Mouse (Mus musculus) thymus, postnatal 10 days (tissue): ENCODE measurements around the gene Draxin.

Experiments
- DNase-seq, 2 experiments: peaks; one replicate each; pipeline ENCODE4 v3.0.0; 2021; ENCODE audit warnings: low spot score in 2 of 2

The Draxin gene

DNA sequence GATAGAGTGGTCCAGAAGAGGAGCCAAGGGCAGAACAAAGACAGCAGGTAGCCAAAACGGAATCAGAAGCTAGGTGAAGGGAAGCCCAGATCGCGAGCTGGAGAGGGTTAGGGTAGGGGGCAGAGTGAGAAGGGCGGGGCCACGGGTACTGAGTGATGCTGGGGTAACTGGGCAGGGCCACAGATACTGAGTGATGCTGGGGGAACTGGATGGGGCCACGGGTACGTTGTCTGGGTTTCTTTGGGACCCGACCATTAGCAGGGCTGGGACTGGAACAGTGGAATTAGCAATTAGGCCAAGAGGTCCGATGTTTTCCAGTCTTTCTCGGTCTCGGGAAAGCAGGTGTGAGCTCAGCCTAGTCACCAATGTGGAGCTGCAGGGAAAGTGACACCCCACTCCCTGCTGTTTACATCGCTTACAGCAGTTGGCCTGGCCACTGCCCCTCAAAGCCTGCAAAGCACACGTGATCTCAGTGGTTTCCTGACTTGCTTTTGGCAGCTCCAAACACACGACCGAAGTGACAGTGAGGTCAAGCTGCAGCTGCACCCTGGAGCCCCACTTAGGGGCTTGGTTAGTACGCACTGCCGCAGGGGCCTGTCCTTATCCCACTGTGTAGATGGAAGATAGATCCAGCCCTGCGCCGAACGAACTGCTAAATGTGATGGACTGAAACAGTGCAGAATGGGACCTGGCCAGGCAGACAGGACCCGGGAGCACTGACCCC, 47.2 kb downstream of the Draxin start:
- DNase-seq, result peak; percentile 54 to 64

DNA sequence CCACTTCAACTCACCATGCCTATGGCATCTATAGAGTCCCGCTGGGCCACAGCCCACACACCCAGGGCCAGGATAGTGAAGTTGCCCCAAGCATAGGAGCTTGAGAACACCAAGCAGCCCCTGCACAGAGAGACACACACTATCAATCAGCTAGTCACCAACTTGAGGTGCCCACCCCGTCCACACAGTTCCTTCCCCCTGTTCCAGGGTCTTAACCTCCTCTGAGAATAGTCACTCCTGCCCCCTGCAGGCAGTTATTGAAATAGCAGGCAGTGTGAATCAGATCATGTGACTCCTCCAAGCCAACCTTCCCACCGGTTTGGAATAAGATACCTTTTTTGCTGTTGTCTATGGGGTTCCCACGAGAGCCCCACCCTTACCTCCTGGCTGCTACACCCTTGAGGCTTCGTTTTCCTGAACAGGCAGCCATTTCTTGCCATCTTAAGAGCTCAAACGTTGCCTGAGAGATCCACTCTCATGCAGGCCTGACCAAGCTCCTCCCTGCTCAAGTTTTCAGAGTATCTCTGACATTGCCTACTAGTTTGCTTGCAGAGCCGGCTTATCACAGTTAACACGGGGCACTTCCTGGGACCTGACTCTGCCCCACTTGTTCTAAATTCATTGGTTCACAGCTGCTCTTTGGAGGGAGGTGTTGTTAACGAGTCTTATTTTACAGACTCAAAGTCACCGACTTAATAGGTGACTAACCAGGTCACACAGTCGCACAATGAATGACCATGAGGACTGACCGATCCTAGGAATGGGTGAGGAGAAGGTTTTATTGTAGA, 48.0 kb downstream of the Draxin start:
- peak; percentile 68 to 77 for DNase-seq

DNA sequence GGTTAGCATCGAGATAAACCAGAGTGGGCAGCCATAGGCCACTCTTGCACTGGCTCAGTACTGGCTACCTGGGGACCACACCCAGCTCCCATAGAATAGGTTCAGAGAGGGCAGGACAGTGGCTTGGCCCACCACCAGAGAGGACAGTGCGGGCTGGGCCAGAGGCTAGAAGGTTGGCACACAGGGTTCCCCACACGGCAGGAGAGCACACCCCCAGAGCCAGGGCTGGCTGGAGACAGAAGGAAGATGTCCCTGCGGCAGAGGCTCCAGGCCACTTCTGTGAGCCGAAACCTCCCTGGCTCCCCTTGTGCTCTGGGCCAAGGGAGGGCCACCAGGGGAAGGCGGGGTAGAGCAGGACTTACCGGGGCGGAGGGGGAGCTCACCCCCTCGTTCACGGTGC, 49.3 kb downstream of the Draxin start:
- no peak for DNase-seq

DNA sequence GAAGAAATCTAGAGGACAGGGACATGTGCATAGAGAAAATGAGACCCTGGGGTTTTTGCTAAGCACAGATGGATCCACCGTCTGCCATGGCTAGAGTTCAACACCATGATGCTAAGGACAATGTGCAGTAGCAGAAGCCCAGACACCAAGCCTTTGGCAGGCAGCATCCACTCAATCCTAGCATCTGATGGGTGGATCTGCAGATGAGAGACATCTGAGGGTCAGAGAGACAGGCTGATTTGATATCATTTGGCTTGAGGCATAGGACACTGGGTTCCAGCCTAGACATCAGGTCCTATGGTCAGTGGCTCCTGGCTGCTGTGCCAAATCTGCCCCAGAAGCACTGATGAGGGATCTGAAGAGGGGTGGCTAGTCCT, 49.9 kb downstream of the Draxin start:
- no peak for DNase-seq

DNA sequence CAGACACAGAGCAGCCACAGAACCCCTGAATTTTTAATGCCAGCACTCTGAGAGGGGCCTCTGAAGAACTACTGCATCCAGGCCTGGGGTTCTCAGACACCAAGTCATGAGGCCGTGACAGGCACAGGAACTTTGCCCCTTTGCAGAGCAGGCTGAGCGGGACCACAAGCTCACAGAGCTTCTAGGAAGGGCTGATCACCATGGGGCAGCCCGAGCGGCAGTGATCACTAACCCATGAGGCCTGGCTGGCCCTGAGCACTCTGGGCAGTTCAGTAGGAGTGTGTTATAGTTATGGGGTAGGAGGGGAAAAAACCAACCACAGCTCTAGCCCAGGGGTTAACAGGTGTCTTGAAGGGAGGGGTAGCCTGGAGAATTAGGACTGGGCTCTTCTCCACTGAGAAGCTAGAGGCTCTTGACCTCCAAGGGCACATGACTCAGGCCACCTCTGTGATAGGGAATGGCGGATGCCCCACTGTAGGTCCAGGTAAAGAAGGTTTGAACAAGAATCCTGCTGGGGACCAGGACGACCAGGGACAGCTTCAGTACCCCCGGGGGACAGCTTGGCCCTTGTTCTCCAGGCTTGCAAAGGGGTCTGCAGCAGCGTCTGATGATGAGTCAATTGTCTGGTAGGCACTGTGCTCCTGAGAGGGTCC, 50.4 kb downstream of the Draxin start:
- DNase-seq, result no peak

DNA sequence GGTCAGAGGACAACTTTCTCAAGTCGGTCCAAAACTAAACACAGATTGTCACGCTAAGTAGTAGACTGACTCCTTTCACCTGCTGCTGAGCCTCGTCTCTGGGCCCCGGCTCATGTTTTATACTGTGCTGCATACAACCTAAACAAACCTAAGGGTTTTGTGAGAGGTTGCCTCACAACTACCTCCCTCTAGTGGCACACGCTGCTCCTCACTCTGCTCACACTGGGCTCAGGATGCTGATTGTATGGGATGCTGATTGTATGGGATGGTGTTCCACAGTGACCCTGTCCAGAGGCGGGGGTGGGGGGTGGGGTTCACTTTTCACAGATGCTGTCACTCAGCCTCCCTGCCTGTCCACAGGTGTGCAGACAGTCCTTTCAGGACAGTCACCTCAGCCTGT, 51.3 kb downstream of the Draxin start:
- no peak for DNase-seq

- DNase-seq, result no peak
These were observed 54.6 kb downstream of the Draxin start for GRCm38 (mm10) chr4:148075881-148076280.

- DNase-seq, result peak; percentile 58 to 79
These were observed 55.2 kb downstream of the Draxin start for GRCm38 (mm10) chr4:148075259-148075658.

DNA sequence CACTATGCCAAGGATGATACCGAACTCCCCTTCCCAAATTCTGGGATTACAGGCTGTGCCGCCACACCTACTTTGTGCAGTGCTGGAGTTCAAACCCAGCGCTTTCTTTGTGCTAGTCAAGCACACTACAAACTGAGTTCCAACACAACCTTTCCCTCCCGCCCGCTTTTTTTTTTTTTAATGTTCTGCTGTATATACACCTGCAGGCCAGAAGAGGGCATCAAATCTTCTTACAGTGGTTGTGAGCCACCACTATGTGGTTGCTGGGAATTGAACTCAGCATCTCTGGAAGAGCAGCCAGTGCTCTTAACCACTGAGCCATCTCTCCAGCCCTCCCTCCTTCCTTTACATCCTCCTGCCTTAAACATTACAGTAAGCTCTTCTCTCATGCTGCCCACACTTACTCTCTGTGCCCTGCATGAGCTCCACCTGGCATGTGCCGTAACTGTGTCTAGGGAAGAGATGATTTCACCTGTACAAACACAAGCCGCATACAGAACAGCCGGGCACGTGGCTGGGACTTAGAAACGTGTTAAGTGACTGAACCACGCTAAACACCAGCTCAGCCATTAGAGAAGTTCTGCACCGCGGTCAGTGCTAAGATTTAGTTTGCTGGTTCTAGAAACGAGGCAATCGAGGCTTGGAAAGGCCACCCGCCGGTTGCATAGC, 55.8 kb downstream of the Draxin start:
- no peak for DNase-seq

GRCm38 (mm10) chr4:148071508-148071907, 59.0 kb downstream of the Draxin start:
- DNase-seq, result no peak

DNA sequence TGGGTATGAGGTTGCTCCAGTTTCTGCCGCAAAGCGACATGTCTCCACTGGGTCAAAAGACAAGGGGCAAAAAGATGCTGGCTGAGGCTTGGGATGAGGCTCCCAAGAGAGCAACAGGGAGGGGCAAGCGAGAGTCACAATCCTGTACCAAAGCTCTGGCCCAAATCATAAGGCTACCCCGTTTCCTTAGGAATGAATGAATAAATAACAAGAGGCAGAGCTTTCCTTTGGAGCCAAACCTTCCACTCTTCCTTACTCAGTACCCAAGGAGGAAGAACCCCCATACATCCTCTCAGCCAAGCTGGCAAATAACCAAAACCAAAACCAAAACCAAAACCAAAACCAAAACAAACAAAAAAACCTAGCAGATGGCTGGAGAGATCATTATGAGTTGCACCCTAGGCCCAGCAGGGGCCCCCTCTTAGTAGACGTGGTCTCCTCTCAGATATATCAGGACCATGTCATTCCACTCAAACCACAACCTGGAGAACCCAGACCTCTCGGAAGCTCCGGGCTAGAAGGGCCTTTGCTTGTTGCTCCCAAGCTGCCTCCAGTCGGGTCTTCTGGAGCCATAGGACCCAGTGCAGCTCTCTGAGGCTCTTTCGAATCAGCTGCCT, 60.8 kb downstream of the Draxin start:
- no peak for DNase-seq

DNA sequence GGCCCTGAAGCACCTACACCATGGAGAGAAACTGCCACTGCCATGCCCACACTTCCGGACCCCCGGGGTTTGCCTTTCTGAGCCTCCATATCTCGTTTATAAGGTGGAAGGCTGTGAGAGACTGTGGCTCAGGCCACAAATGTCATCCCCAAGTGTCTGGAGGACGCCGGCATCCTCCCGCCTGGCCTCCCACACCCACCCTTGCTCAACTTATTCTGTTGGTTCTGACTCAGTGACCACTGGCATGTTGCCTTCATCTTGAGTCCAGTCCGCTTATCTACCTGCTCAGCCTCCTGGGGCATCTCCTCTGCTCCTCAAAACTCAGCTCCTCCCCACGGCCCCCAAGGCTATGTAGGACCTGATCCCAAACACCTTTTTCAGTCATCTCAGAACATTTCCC, 63.2 kb downstream of the Draxin start:
- no peak for DNase-seq

DNA sequence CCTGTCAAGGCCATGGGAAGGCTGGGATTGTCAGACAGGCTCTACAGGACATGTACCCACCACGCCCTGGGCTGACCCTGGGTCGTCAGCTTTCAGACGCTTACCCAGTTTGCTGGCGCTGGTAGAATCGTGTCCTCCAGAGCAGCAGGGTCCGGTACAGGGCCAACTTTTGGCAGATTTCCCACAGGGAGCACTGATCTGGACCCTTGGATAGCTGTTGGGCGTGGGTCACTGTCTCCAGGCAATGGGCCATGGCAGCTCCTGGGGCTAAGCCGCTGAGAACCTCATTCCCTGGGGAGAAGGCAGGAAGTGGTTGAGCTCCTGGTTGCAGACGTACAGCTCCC, 64.1 kb downstream of the Draxin start:
- DNase-seq, result no peak

GRCm38 (mm10) chr4:148065702-148066400, 64.6 kb downstream of the Draxin start:
- DNase-seq, result no peak

DNA sequence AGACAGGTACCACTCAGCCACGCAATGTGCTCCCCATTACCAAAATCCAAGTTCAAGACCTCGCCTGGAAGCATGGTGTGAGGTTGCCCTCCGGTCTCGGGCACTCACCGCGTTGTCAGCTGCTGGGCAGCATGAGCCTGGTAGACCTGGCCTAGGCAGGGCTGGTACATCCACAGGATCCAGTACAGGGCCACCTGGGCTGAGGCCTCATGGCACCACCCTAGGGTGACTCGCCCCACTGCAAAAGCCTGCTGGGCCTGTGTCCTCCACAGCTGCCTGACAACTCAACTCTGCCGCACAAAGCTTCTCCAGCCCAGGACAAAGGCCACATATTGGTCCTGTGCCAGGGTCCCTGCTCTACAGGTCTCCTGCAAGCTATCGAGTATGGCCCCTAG, 69.4 kb downstream of the Draxin start:
- DNase-seq, result no peak

- DNase-seq, result no peak
These were observed 70.1 kb downstream of the Draxin start for GRCm38 (mm10) chr4:148060120-148061085.

GRCm38 (mm10) chr4:148058993-148059392, 71.5 kb downstream of the Draxin start:
- no peak for DNase-seq

- no peak for DNase-seq
These were observed 72.2 kb downstream of the Draxin start for GRCm38 (mm10) chr4:148058218-148058819.

GRCm38 (mm10) chr4:148057661-148058209, 72.8 kb downstream of the Draxin start:
- no peak for DNase-seq
